Mouse (Mus musculus) stomach, embryonic 15.5 days (tissue): Measurements from ENCODE around the gene Dnajc16. TPM values are rescaled to one million over a fixed set of nuclear protein-coding genes. Genes with fewer than 3 reads are reported as not detected.

Experiments used
- ATAC-seq: fragments of 200-750 bp; cut with Nextera tagmentation; 2 replicates; pipeline ENCODE4 v1.8.0; 2017; ENCODE audit warnings: low read depth, moderate number of reproducible peaks, moderate TSS enrichment; ENCODE audit not compliant: insufficient read depth, low FRiP score
- H3K27ac ChIP-seq: fragments of 300-500 bp; sonication (generic); 2 replicates; pipeline ENCODE4 v1.5.1; 2015; ENCODE audit warnings: mild to moderate bottlenecking, inconsistent platforms
- H3K27me3 ChIP-seq: fragments of 300-500 bp; sonication (generic); replicated peaks from 2 replicates; pipeline ENCODE4 v1.6.1; 2015; ENCODE audit warnings: inconsistent platforms
- H3K36me3 ChIP-seq: fragments of 300-500 bp; sonication (generic); 2 replicates; pipeline ENCODE4 v1.6.1; 2015; ENCODE audit warnings: inconsistent platforms
- H3K4me1 ChIP-seq: fragments of 300-500 bp; sonication (generic); 2 replicates; pipeline ENCODE4 v1.6.1; 2015; ENCODE audit warnings: inconsistent platforms
- H3K4me2 ChIP-seq: fragments of 300-500 bp; sonication (generic); 2 replicates; pipeline ENCODE4 v1.6.1; 2015; ENCODE audit warnings: mild to moderate bottlenecking, inconsistent platforms
- H3K4me3 ChIP-seq: fragments of 300-500 bp; sonication (generic); replicated peaks from 2 replicates; pipeline ENCODE4 v1.5.1; 2015; ENCODE audit warnings: inconsistent platforms
- H3K9ac ChIP-seq: fragments of 300-500 bp; sonication (generic); 2 replicates; pipeline ENCODE4 v1.6.1; 2015; ENCODE audit warnings: inconsistent platforms
- H3K9me3 ChIP-seq: fragments of 300-500 bp; sonication (generic); 2 replicates; pipeline ENCODE4 v1.6.1; 2016; ENCODE audit warnings: inconsistent platforms
- WGBS: fragments of 180-500 bp; shearing (Covaris S2); methylation state at CpG from one replicate; pipeline ENCODE4 v1.1.7; 2015; 5-methylcytosine and 5-hydroxymethylcytosine counted together
- polyA plus RNA-seq: library from polyadenylated mRNA; unstranded; fragments of >200 nt; fragmentation: Nextera tagmentation; extraction: Ambion mirVana; gene quantifications from 2 replicates; pipeline ENCODE4 v1.2.1, GENCODE M21; 2015

Gene Dnajc16
- polyA plus RNA-seq, 1 experiment from 2014 or later = 3.9 TPM

- no peaks in the 10 kb centered on the region for H3K9me3 ChIP-seq
- 8% methylated on average over 5 of the region's 5 CpGs for WGBS
- H3K4me1 ChIP-seq = peaks cover 21% of the 10 kb centered on the region
- no peak for ATAC-seq
- H3K4me2 ChIP-seq = peak overlapping the region; percentile 57
- H3K36me3 ChIP-seq = peaks cover 12% of the 10 kb centered on the region; the same call in 1 of the 2 replicates
- H3K9ac ChIP-seq = peak overlapping the region; percentile 65
- H3K27ac ChIP-seq = peak overlapping the region; percentile 98
- peak overlapping the region; percentile 75 for H3K4me3 ChIP-seq
- H3K27me3 ChIP-seq = no peaks in the 10 kb centered on the region
Observed at GRCm38 (mm10) chr4:141794152-141794535, 3.4 kb upstream of the Dnajc16 start.

GRCm38 (mm10) chr4:141793282-141794151 lies 2.8 kb upstream of the Dnajc16 start, which contains the start of gene Casp9:
Casp9 (plus strand) TSS chr4:141793612.
- Histone ChIP-seq H3K27ac (peak within 1 kb of the TSS; percentile 98), H3K9me3 (no peaks in the 10 kb centered on the region), H3K36me3 (peaks cover 12% of the 10 kb centered on the region; the same call in 1 of the 2 replicates), H3K4me1 (peaks cover 21% of the 10 kb centered on the region), H3K4me3 (peak within 1 kb of the TSS; percentile 75), H3K27me3 (no peaks in the 10 kb centered on the region), H3K9ac (peak within 1 kb of the TSS; percentile 65), H3K4me2 (peak within 1 kb of the TSS; percentile 57)
- under 1% methylated on average over 76 of the region's 80 CpGs for WGBS
- ATAC-seq = peak; percentile 85

DNA sequence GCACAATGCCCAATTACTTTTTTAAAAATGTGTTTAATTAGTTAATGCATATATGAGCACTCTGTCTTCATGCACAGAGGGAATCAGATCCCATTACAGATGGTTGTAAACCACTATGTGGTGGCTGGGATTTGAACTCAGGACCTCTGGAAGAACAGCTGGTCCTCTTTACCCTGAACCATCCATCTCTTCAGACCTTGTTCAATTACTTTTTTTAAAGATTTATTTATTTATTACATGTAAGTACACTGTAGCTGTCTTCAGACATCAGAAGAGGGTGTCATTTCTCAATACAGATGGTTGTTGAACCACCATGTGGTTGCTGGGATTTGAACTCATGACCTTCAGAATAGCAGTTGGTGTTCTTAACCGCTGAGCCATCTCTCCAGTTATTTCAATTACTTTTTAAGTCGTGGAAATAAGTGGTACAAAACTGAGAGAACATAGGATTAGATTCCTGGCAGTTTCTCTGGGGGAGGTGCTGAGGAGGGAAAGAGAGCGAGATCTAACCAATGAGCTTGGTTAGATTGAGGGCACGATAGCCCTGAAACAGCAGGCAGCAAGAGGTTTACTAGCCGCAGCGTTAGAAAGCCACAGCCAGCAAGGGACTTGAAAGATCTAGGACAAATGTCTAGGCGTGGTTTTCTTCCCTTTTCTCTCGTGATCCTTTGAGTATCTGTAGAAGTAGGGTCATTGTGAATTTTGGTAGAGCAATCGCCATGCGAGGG lies 2.0 kb upstream of the Dnajc16 start:
- peak overlapping the region; percentile 57 for H3K4me2 ChIP-seq
- no peaks in the 10 kb centered on the region for H3K9me3 ChIP-seq
- peaks cover 21% of the 10 kb centered on the region for H3K4me1 ChIP-seq
- no peaks in the 10 kb centered on the region for H3K27me3 ChIP-seq
- H3K9ac ChIP-seq = no peak overlapping the region; the same call in 1 of the 2 replicates
- H3K27ac ChIP-seq = peak overlapping the region; percentile 98
- WGBS = 14% methylated on average over 10 of the region's 10 CpGs
- H3K4me3 ChIP-seq = peak overlapping the region; percentile 75
- no peak for ATAC-seq
- H3K36me3 ChIP-seq = peaks cover 9% of the 10 kb centered on the region; the same call in 1 of the 2 replicates

- Histone ChIP-seq H3K4me3 (no peak overlapping the region), H3K9ac (no peak overlapping the region), H3K36me3 (0 out of 2 replicates have a peak, but pooled peaks cover 1% of the 10 kb centered on the region), H3K27ac (no peak overlapping the region), H3K27me3 (no peaks in the 10 kb centered on the region), H3K4me2 (no peak overlapping the region), H3K4me1 (peaks cover 21% of the 10 kb centered on the region), H3K9me3 (no peaks in the 10 kb centered on the region)
- no peak for ATAC-seq
- 81% methylated on average over 8 of the region's 8 CpGs for WGBS
Observed at GRCm38 (mm10) chr4:141791951-141792350, 1.2 kb upstream of the Dnajc16 start.

DNA sequence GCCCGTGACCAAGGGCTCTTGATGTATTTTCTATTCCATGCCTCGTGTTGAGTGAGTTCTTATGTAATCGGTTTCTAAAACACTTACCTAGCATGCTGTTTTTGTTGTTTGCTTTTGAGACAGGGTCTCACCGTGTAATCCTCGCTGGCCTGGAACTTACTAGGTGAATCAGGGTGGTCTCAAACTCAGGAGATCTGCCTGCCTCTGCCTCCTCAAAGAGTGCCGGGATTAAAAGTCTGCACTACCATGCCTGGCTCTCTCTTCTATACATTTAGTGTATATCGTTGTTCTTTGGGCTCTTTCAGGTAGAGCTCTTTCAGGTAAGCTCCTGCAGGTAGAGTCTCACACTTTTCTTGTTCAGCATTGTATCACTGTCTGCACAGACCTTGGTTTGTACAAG lies 755 bp upstream of the Dnajc16 start:
- Histone ChIP-seq H3K27ac (no peak overlapping the region), H3K9ac (no peak overlapping the region), H3K27me3 (no peaks in the 10 kb centered on the region), H3K36me3 (no peaks in the 10 kb centered on the region), H3K4me3 (no peak overlapping the region), H3K9me3 (no peaks in the 10 kb centered on the region), H3K4me2 (no peak overlapping the region), H3K4me1 (peaks cover 21% of the 10 kb centered on the region)
- WGBS = 87% methylated on average over 7 of the region's 7 CpGs
- ATAC-seq = no peak

DNA sequence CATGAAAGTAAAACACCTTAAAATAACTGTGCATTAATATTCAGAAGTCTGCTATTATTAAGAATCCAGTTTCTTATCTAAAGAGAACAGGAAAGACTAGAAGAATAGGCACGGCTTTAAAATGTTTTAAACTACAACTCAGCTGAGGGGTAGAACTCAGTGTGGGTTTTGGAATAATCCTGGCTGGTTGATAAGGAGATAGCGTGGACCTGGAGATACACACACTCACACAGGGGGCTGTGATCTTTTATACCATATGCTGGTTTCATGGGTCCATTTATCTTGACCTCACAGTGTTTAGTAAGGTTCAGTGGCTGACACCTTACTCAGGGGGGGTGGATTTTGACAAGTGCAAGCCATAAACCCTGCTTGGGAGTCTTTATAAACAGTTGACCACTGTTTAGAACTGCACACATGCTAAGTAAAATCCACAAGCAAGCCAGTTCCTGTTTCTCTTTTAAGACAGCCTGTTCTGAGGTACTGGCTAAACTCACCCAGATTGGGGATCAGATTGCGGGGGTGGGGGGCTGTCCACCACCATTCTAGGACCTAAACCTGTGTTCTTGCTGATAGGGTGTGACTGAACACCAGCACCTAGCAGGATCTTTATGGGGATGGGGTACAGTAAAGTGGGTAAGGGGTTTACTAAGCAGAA lies 1.0 kb downstream of the Dnajc16 start:
- peak overlapping the region; percentile 96 for H3K9ac ChIP-seq
- H3K27ac ChIP-seq = peak overlapping the region; percentile 78; the same call in 1 of the 2 replicates
- H3K9me3 ChIP-seq = no peaks in the 10 kb centered on the region
- WGBS = 29% methylated on average over 3 of the region's 3 CpGs
- ATAC-seq = no peak
- peaks cover 11% of the 10 kb centered on the region; the same call in 1 of the 2 replicates for H3K36me3 ChIP-seq
- no peaks in the 10 kb centered on the region for H3K27me3 ChIP-seq
- peaks cover 12% of the 10 kb centered on the region for H3K4me1 ChIP-seq
- peak overlapping the region; percentile 100 for H3K4me3 ChIP-seq
- peak overlapping the region; percentile 81 for H3K4me2 ChIP-seq

- Histone ChIP-seq H3K4me2 (no peak overlapping the region), H3K4me3 (no peak overlapping the region), H3K9me3 (no peaks in the 10 kb centered on the region), H3K36me3 (peaks cover 20% of the 10 kb centered on the region; the same call in 1 of the 2 replicates), H3K4me1 (peaks cover 6% of the 10 kb centered on the region; the same call in 1 of the 2 replicates), H3K27me3 (no peaks in the 10 kb centered on the region), H3K27ac (no peak overlapping the region), H3K9ac (no peak overlapping the region)
- WGBS = 89% methylated on average over 7 of the region's 7 CpGs
- ATAC-seq = no peak
Observed at GRCm38 (mm10) chr4:141787462-141787861, 3.3 kb downstream of the Dnajc16 start.

DNA sequence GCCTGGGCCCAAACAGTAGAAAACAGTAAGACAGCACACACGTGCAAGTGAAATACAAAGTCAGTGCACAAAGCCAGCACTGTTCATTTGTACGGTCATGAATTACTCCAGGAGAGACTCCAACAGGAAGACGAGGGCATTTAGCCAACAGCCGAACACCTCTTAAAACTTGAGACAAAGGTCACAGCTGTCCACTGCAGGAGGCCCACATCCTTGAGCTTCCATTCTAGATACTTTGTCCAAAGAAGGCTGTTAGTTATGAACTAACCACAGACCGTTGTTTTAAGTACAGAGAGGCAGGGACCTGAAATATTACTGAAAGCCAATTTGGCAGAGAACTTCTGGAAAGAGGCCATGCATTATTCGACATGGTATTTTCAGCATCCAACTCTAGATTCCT lies 3.7 kb downstream of the Dnajc16 start:
- WGBS = 71% methylated on average over 6 of the region's 6 CpGs
- H3K36me3 ChIP-seq = peaks cover 24% of the 10 kb centered on the region; the same call in 1 of the 2 replicates
- peaks cover 6% of the 10 kb centered on the region; the same call in 1 of the 2 replicates for H3K4me1 ChIP-seq

GRCm38 (mm10) chr4:141786141-141786540 lies 4.6 kb downstream of the Dnajc16 start:
- Histone ChIP-seq H3K36me3 (peaks cover 31% of the 10 kb centered on the region), H3K9me3 (no peaks in the 10 kb centered on the region), H3K4me1 (peaks cover 6% of the 10 kb centered on the region; the same call in 1 of the 2 replicates), H3K4me3 (no peak overlapping the region), H3K9ac (no peak overlapping the region), H3K4me2 (no peak overlapping the region), H3K27ac (no peak overlapping the region), H3K27me3 (no peaks in the 10 kb centered on the region)
- ATAC-seq = no peak
- WGBS = 87% methylated on average over 13 of the region's 13 CpGs

More for the DNA sequence above, 3.7 kb downstream of the Dnajc16 start:
- Histone ChIP-seq H3K4me2 (no peak overlapping the region), H3K9ac (no peak overlapping the region), H3K27ac (no peak overlapping the region), H3K27me3 (no peaks in the 10 kb centered on the region), H3K4me3 (no peak overlapping the region), H3K9me3 (no peaks in the 10 kb centered on the region)
- ATAC-seq = no peak

GRCm38 (mm10) chr4:141784835-141785234 lies 5.9 kb downstream of the Dnajc16 start:
- H3K4me2 ChIP-seq = no peak overlapping the region
- 0 out of 2 replicates have a peak, but pooled peaks cover 4% of the 10 kb centered on the region for H3K4me1 ChIP-seq
- no peak overlapping the region for H3K9ac ChIP-seq
- H3K9me3 ChIP-seq = no peaks in the 10 kb centered on the region
- H3K4me3 ChIP-seq = no peak overlapping the region
- no peak for ATAC-seq
- H3K36me3 ChIP-seq = peaks cover 34% of the 10 kb centered on the region
- WGBS = 83% methylated on average over 5 of the region's 5 CpGs
- H3K27me3 ChIP-seq = no peaks in the 10 kb centered on the region
- no peak overlapping the region for H3K27ac ChIP-seq

DNA sequence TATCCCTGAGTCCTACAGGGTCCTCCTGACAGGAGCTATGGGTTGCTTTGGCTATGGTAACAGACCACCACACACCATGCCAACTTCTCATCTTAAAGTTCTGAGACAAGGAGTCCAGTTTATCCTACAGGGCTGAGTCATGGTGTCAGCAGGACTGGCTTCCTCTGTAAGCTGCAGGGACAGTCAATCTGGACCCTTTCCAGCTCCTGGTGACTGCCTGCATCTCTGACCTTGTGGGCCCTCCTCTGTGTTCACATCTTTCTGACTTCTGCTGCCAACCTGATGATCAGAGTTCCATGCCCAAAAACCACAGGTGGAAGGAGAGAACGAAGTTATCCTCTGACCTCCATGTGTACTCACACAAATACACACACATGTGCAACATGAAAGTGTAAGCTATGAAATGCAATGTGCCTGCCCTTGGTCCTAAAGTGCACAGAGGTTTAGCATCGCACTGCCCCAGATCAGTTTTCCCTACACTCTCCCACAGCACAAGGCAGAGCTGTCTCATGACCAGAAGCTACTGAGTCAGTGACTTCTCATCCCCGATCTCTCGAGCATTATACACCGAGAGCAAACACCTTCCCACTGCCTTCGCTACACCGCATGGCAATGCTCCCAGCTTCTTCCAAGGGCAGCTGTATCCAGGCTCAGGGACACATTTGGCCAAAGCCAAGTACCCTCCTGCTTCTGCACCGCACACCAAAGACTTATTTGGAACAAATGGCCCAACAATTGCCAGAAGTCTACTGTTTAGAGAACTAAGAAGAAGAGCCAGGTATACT lies 9.3 kb downstream of the Dnajc16 start:
- H3K9me3 ChIP-seq = no peaks in the 10 kb centered on the region
- no peaks in the 10 kb centered on the region for H3K4me1 ChIP-seq
- ATAC-seq = no peak
- H3K4me3 ChIP-seq = no peak overlapping the region
- no peak overlapping the region for H3K9ac ChIP-seq
- no peak overlapping the region for H3K4me2 ChIP-seq
- no peak overlapping the region for H3K27ac ChIP-seq
- no peaks in the 10 kb centered on the region for H3K27me3 ChIP-seq
- peaks cover 38% of the 10 kb centered on the region for H3K36me3 ChIP-seq
- WGBS = 93% methylated on average over 8 of the region's 8 CpGs
